Mouse (Mus musculus) kidney, adult 2 months (tissue): Measurements from ENCODE around the gene Rgma. TPM values are rescaled to one million over a fixed set of nuclear protein-coding genes. Genes with fewer than 3 reads are reported as not detected.

ENCODE experiments used
- DNase-seq: peaks from one replicate; pipeline ENCODE4 v3.0.0; 2021
- H3K27ac ChIP-seq: fragments of 200-500 bp; 2 replicates; pipeline ENCODE4 v1.5.1; 2012; ENCODE audit warnings: low read depth, low read length, control low read depth, inconsistent platforms; ENCODE audit not compliant: insufficient read depth
- H3K27me3 ChIP-seq: fragments of 200-500 bp; replicated peaks from 2 replicates; pipeline ENCODE4 v1.6.1; 2012; ENCODE audit warnings: mild to moderate bottlenecking, moderate library complexity, low read length, inconsistent platforms; ENCODE audit not compliant: control insufficient read depth, insufficient read depth
- H3K36me3 ChIP-seq: fragments of 200-500 bp; 2 replicates; pipeline ENCODE4 v1.6.1; 2012; ENCODE audit warnings: mild to moderate bottlenecking, moderate library complexity, low read length, inconsistent platforms; ENCODE audit not compliant: control insufficient read depth, insufficient read depth
- H3K4me1 ChIP-seq: fragments of 200-500 bp; 2 replicates; pipeline ENCODE4 v1.6.1; 2011; ENCODE audit warnings: low read length; ENCODE audit not compliant: control insufficient read depth, insufficient read depth
- H3K4me3 ChIP-seq: fragments of 200-500 bp; 2 replicates; pipeline ENCODE4 v1.5.1; 2011; ENCODE audit warnings: mild to moderate bottlenecking, low read depth, low read length, control low read depth; ENCODE audit not compliant: insufficient read depth
- CTCF ChIP-seq: fragments of 200-500 bp; conservative IDR thresholded peaks from 2 replicates; pipeline ENCODE4 v1.5.1; 2011; ENCODE audit warnings: low read depth, mild to moderate bottlenecking, control low read depth, low read length, moderate library complexity, mixed read lengths; ENCODE audit not compliant: insufficient read depth, insufficient read length
- POLR2A ChIP-seq: fragments of 200-500 bp; IDR thresholded peaks from one replicate; pipeline ENCODE4 v1.6.1; 2011; ENCODE audit warnings: low read depth, low read length, control low read depth
- WGBS: fragments of 180-500 bp; shearing (Covaris S2); methylation state at CpG from one replicate; pipeline ENCODE4 v1.1.7; 2018; 5-methylcytosine and 5-hydroxymethylcytosine counted together
- polyA plus RNA-seq: library from polyadenylated mRNA; depleted of rRNA; stranded (reverse); fragments of >200 nt; gene quantifications from 2 replicates; pipeline ENCODE4 v1.2.3, GENCODE M21; 2012; rRNA removed

The Rgma gene
- polyA plus RNA-seq = 7.2 and 8.7 TPM in 2 replicates

- Histone ChIP-seq H3K4me1 (no peaks in the 10 kb centered on the region), H3K36me3 (no peaks in the 10 kb centered on the region), H3K27ac (no peak within 1 kb of the TSS), H3K27me3 (no peaks in the 10 kb centered on the region; the same call in none of the 2 replicates), H3K4me3 (peak within 1 kb of the TSS; percentile 44)
- under 1% methylated on average over 56 of the region's 85 CpGs for WGBS
- DNase-seq = peak; percentile 29
- no peak for TF ChIP-seq POLR2A
- no peak for TF ChIP-seq CTCF
Measured at GRCm38 (mm10) chr7:73375257-73376100, at the start of gene Rgma. Gene Rgma (plus strand): TSS chr7:73375509.

GRCm38 (mm10) chr7:73326236-73326635 is 49.1 kb upstream of the Rgma start:
- WGBS = 58% methylated on average over 14 of the region's 14 CpGs
- no peak for DNase-seq
- Histone ChIP-seq H3K36me3 (no peaks in the 10 kb centered on the region), H3K4me1 (no peaks in the 10 kb centered on the region), H3K27ac (no peak overlapping the region), H3K27me3 (no peaks in the 10 kb centered on the region), H3K4me3 (no peak overlapping the region)
- no peak for TF ChIP-seq POLR2A
- no peak for TF ChIP-seq CTCF

- H3K27me3 ChIP-seq = no peaks in the 10 kb centered on the region
- TF ChIP-seq POLR2A = no peak
- TF ChIP-seq CTCF = no peak
- no peak overlapping the region for H3K4me3 ChIP-seq
- H3K4me1 ChIP-seq = no peaks in the 10 kb centered on the region
- DNase-seq = no peak
- no peak overlapping the region for H3K27ac ChIP-seq
- H3K36me3 ChIP-seq = no peaks in the 10 kb centered on the region
- WGBS = 55% methylated on average over 11 of the region's 11 CpGs
Measured at GRCm38 (mm10) chr7:73326680-73327079, 48.6 kb upstream of the Rgma start.

DNA sequence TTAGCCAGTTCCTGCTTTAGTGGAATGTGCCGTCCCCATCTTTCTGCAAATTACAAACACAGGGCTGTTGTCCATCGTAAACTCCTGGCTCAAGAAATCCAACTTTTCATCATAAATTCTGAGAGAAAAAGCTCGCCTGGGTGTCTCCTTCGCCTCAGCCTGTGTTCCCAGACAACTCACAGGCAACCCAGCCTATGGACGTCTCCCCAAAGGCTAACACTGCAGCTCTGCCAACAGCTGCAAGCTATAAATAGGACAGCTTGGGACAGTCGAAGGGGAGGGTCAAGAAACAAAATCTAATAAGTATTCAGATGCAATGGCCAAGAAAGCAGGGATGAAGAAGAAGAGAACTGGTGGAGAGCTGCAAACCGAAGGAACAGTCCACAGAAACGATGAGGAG is 48.1 kb upstream of the Rgma start:
- 45% methylated on average over 8 of the region's 8 CpGs for WGBS

GRCm38 (mm10) chr7:73327652-73328051 is 47.7 kb upstream of the Rgma start:
- H3K27me3 ChIP-seq = no peaks in the 10 kb centered on the region
- no peak overlapping the region for H3K27ac ChIP-seq
- H3K4me1 ChIP-seq = no peaks in the 10 kb centered on the region
- no peak for TF ChIP-seq CTCF
- TF ChIP-seq POLR2A = no peak
- H3K4me3 ChIP-seq = no peak overlapping the region
- 68% methylated on average over 5 of the region's 5 CpGs for WGBS
- no peaks in the 10 kb centered on the region for H3K36me3 ChIP-seq
- no peak for DNase-seq

More for the DNA sequence above, 48.1 kb upstream of the Rgma start:
- H3K27me3 ChIP-seq = no peaks in the 10 kb centered on the region
- no peak overlapping the region for H3K4me3 ChIP-seq
- DNase-seq = no peak
- H3K27ac ChIP-seq = no peak overlapping the region
- H3K4me1 ChIP-seq = no peaks in the 10 kb centered on the region
- no peaks in the 10 kb centered on the region for H3K36me3 ChIP-seq
- TF ChIP-seq POLR2A = no peak
- no peak for TF ChIP-seq CTCF

GRCm38 (mm10) chr7:73328653-73329207 is 46.6 kb upstream of the Rgma start:
- WGBS = 55% methylated on average over 5 of the region's 5 CpGs
- no peak for DNase-seq
- TF ChIP-seq POLR2A (no peak), CTCF (no peak)
- H3K36me3 ChIP-seq = no peaks in the 10 kb centered on the region
- H3K27ac ChIP-seq = no peak overlapping the region
- H3K4me1 ChIP-seq = no peaks in the 10 kb centered on the region
- no peak overlapping the region for H3K4me3 ChIP-seq
- no peaks in the 10 kb centered on the region for H3K27me3 ChIP-seq

DNA sequence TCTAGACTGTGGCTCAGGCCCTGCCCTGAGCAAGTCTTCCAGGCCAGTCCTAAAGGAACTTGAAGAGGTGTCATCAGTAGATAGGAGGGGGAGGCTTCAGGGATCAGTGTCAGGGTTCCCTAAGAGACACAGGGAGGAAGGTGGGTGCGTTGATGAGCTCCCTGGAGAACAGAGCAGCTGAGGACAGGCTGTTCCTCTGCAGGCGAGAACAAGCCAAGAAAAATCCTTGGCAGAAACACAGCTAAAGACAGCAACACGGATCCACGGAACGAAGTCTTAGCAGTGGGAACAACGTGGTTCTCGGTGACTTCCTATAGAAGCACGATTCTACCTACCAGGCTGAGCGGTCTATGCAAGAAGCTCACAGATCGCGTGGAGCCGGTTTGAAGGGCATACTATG is 44.6 kb upstream of the Rgma start:
- Histone ChIP-seq H3K36me3 (no peaks in the 10 kb centered on the region), H3K27ac (no peak overlapping the region), H3K27me3 (no peaks in the 10 kb centered on the region), H3K4me3 (no peak overlapping the region), H3K4me1 (no peaks in the 10 kb centered on the region)
- no peak for DNase-seq
- TF ChIP-seq POLR2A (no peak), CTCF (no peak)
- WGBS = 79% methylated on average over 12 of the region's 12 CpGs
